Mouse (Mus musculus) ES-E14 (cell line): Measurements from ENCODE around the gene C2cd3.

Source experiments
- CHD2 ChIP-seq: IDR thresholded peaks from 2 replicates; pipeline ENCODE4 v1.6.1; 2014; ENCODE audit warnings: mild to moderate bottlenecking, low read depth, low read length, inconsistent platforms
- HCFC1 ChIP-seq: IDR thresholded peaks from 2 replicates; pipeline ENCODE4 v1.6.1; 2012; ENCODE audit warnings: low read length, inconsistent platforms, borderline replicate concordance; ENCODE audit not compliant: insufficient read depth
- MAFK ChIP-seq: IDR thresholded peaks from 2 replicates; pipeline ENCODE4 v1.6.1; 2014; ENCODE audit warnings: mild to moderate bottlenecking, low read depth, low read length, inconsistent platforms; ENCODE audit not compliant: insufficient read depth
- ZC3H11A ChIP-seq: IDR thresholded peaks from 2 replicates; pipeline ENCODE4 v1.6.1; 2012; ENCODE audit warnings: low read depth, mild to moderate bottlenecking, inconsistent platforms, low read length, borderline replicate concordance
- ZNF384 ChIP-seq: IDR thresholded peaks from 2 replicates; pipeline ENCODE4 v1.6.1; 2012; ENCODE audit warnings: low read depth, low read length, inconsistent platforms

DNA sequence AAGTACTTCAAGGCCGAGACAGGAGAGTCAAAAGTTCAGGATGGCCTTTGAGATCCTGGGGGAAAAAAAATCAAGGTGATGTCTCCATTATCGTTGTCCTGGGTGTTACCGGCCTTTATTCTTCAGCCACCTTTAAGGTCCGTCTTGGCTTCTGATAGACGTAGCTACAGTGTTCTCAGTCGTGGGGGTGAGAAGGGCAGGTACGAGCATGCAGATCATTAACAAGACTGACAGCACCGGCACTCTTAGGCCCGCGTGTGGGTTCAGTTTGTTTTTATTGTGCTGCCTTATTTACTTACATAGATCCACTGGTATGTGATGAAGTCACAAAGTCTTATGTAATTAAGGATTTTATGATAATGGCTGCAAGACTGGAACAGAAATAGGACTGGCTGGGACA lies 91.7 kb downstream of the C2cd3 start:
- TF ChIP-seq ZC3H11A (no peak), MAFK (no peak), HCFC1 (no peak), CHD2 (no peak), ZNF384 (no peak)
